Mouse (Mus musculus) forebrain, postnatal 0 days (tissue): Measurements from ENCODE around the gene Ermard. TPM values are rescaled to one million over a fixed set of nuclear protein-coding genes. Genes with fewer than 3 reads are reported as not detected.
A peak's percentile ranks its signal among the peaks of the same experiment; 100 is the strongest.

Source experiments
- ATAC-seq: fragments of 200-750 bp; cut with Nextera tagmentation; 2 replicates; pipeline ENCODE4 v1.8.0; 2017; ENCODE audit warnings: mild to moderate bottlenecking, moderate library complexity
- DNase-seq: peaks from one replicate; pipeline ENCODE4 v3.0.0-alpha.2; 2015
- H3K27ac ChIP-seq: fragments of 300-500 bp; sonication (generic); 2 replicates; pipeline ENCODE4 v1.5.1; 2014; ENCODE audit warnings: low read depth, mild to moderate bottlenecking, antibody characterized with exemption, low read length, moderate library complexity, mixed read lengths
- H3K27me3 ChIP-seq: fragments of 300-500 bp; sonication (generic); 2 replicates; pipeline ENCODE4 v1.6.1; 2014; ENCODE audit warnings: mild to moderate bottlenecking, low read length, mixed read lengths; ENCODE audit not compliant: insufficient read depth
- H3K36me3 ChIP-seq: fragments of 300-500 bp; sonication (generic); 2 replicates; pipeline ENCODE4 v1.6.1; 2014; ENCODE audit warnings: mild to moderate bottlenecking, moderate library complexity; ENCODE audit not compliant: insufficient read depth
- H3K4me1 ChIP-seq: fragments of 300-500 bp; sonication (generic); 2 replicates; pipeline ENCODE4 v1.6.1; 2014; ENCODE audit warnings: antibody characterized with exemption; ENCODE audit not compliant: insufficient read depth
- H3K4me2 ChIP-seq: fragments of 300-500 bp; sonication (generic); 2 replicates; pipeline ENCODE4 v1.6.1; 2014; ENCODE audit warnings: low read depth, mild to moderate bottlenecking, moderate library complexity
- H3K4me3 ChIP-seq: fragments of 300-500 bp; sonication (generic); 2 replicates; pipeline ENCODE4 v1.5.1; 2014; ENCODE audit warnings: low read depth, low read length, mixed read lengths
- H3K9ac ChIP-seq: fragments of 300-500 bp; sonication (generic); 2 replicates; pipeline ENCODE4 v1.6.1; 2014; ENCODE audit warnings: mild to moderate bottlenecking
- H3K9me3 ChIP-seq: fragments of 300-500 bp; sonication (generic); 2 replicates; pipeline ENCODE4 v1.6.1; 2016; ENCODE audit warnings: low read length
- CTCF ChIP-seq: sonication (generic); IDR thresholded peaks from 2 replicates; pipeline ENCODE4 v1.5.1; 2016; ENCODE audit warnings: antibody characterized with exemption, control low read depth, low read depth
- WGBS: fragments of 180-500 bp; shearing (Covaris S2); extraction: QIAGEN DNeasy Blood & Tissue Kit; methylation state at CpG from one replicate; pipeline ENCODE4 v1.1.7; 2014; 5-methylcytosine and 5-hydroxymethylcytosine counted together
- polyA plus RNA-seq: library from polyadenylated mRNA; unstranded; fragments of >200 nt; fragmentation: Nextera tagmentation; extraction: Ambion mirVana; gene quantifications from 2 replicates; pipeline ENCODE4 v1.2.1, GENCODE M21; 2015
- total RNA-seq: library from RNA; depleted of rRNA; stranded (reverse); fragments of >200 nt; gene quantifications from 2 replicates; pipeline ENCODE4 v1.2.3, GENCODE M21; 2014

The Ermard gene
- total and polyA plus RNA-seq, 2 experiments from 2014 or later: 39.8 to 48.3 TPM

- Histone ChIP-seq H3K27me3 (no peaks in the 10 kb centered on the region), H3K4me3 (no peak overlapping the region), H3K4me1 (peaks cover 6% of the 10 kb centered on the region; the same call in 1 of the 2 replicates), H3K27ac (no peak overlapping the region), H3K9me3 (no peaks in the 10 kb centered on the region), H3K9ac (no peak overlapping the region), H3K4me2 (no peak overlapping the region), H3K36me3 (no peaks in the 10 kb centered on the region)
- TF ChIP-seq CTCF: no peak
- 92% methylated on average over 9 of the region's 9 CpGs for WGBS
- DNase-seq: no peak
- no peak for ATAC-seq
Observed at GRCm38 (mm10) chr17:15107143-15107649, 66.2 kb downstream of the Ermard start.

- WGBS: 34% methylated on average over 20 of the region's 20 CpGs
- peak overlapping the region; percentile 64; the same call in 1 of the 2 replicates for H3K27ac ChIP-seq
- H3K4me1 ChIP-seq: peaks cover 6% of the 10 kb centered on the region; the same call in 1 of the 2 replicates
- no peak overlapping the region for H3K4me3 ChIP-seq
- DNase-seq (peak; percentile 60), ATAC-seq (peak; percentile 73)
- H3K36me3 ChIP-seq: no peaks in the 10 kb centered on the region
- TF ChIP-seq CTCF: no peak
- H3K9me3 ChIP-seq: no peaks in the 10 kb centered on the region
- H3K27me3 ChIP-seq: no peaks in the 10 kb centered on the region
- H3K9ac ChIP-seq: peak overlapping the region; percentile 28; the same call in 1 of the 2 replicates
- H3K4me2 ChIP-seq: peak overlapping the region; percentile 28
Observed at GRCm38 (mm10) chr17:15108473-15109441, 67.7 kb downstream of the Ermard start.

GRCm38 (mm10) chr17:15115550-15115949 is 74.5 kb downstream of the Ermard start:
- no peak for TF ChIP-seq CTCF
- WGBS: 81% methylated on average over 3 of the region's 3 CpGs
- Histone ChIP-seq H3K4me2 (no peak overlapping the region), H3K36me3 (no peaks in the 10 kb centered on the region), H3K27me3 (no peaks in the 10 kb centered on the region), H3K27ac (no peak overlapping the region), H3K9ac (no peak overlapping the region), H3K4me3 (no peak overlapping the region), H3K4me1 (no peaks in the 10 kb centered on the region; the same call in 1 of the 2 replicates), H3K9me3 (no peaks in the 10 kb centered on the region)
- no peak for DNase-seq
- no peak for ATAC-seq

- no peaks in the 10 kb centered on the region for H3K36me3 ChIP-seq
- no peaks in the 10 kb centered on the region for H3K4me1 ChIP-seq
- no peak for ATAC-seq
- no peak overlapping the region for H3K27ac ChIP-seq
- no peak for DNase-seq
- no peak overlapping the region for H3K4me2 ChIP-seq
- no peaks in the 10 kb centered on the region for H3K27me3 ChIP-seq
- H3K9ac ChIP-seq: no peak overlapping the region
- H3K9me3 ChIP-seq: no peaks in the 10 kb centered on the region
- no peak for TF ChIP-seq CTCF
- H3K4me3 ChIP-seq: no peak overlapping the region
- 94% methylated on average over 4 of the region's 4 CpGs for WGBS
Observed at GRCm38 (mm10) chr17:15120096-15120495, 79.1 kb downstream of the Ermard start.

- WGBS: 75% methylated on average over 6 of the region's 6 CpGs
- Histone ChIP-seq H3K9me3 (no peaks in the 10 kb centered on the region), H3K36me3 (no peaks in the 10 kb centered on the region), H3K4me3 (no peak overlapping the region), H3K4me1 (no peaks in the 10 kb centered on the region), H3K27ac (no peak overlapping the region), H3K9ac (no peak overlapping the region), H3K4me2 (no peak overlapping the region), H3K27me3 (no peaks in the 10 kb centered on the region)
- DNase-seq: no peak
- no peak for TF ChIP-seq CTCF
- no peak for ATAC-seq
Observed at GRCm38 (mm10) chr17:15120569-15120968, 79.6 kb downstream of the Ermard start.

GRCm38 (mm10) chr17:15129630-15130287 is 88.8 kb downstream of the Ermard start:
- H3K4me2 ChIP-seq: no peak overlapping the region
- no peak for ATAC-seq
- DNase-seq: no peak

More at GRCm38 (mm10) chr17:15129630-15130287, 88.8 kb downstream of the Ermard start:
- H3K4me3 ChIP-seq: no peak overlapping the region
- WGBS: 69% methylated on average over 9 of the region's 9 CpGs
- no peak for TF ChIP-seq CTCF
- H3K9ac ChIP-seq: no peak overlapping the region
- H3K9me3 ChIP-seq: no peaks in the 10 kb centered on the region
- H3K4me1 ChIP-seq: no peaks in the 10 kb centered on the region
- no peaks in the 10 kb centered on the region for H3K36me3 ChIP-seq
- no peak overlapping the region for H3K27ac ChIP-seq
- no peaks in the 10 kb centered on the region for H3K27me3 ChIP-seq
